22 mouse cellular contexts compared by ENCODE assay signal in genomic region chr7:74483294-74484023, GRCm38 (mm10).
DNase-seq lines count a peak whose midpoint lies in the region; ATAC-seq lines count a peak whose summit lies in the region.
"Had no signal": no experiment of that assay in that cellular context is flagged by ENCODE, and none has a peak within 500 bp of the region (broad histone marks: within the 10 kb centered on the region; RNA-seq: fewer than 3 reads in every experiment).

No protein-coding gene starts in this region.

- H3K9me3 ChIP-seq in forebrain, embryonic 11.5 days (ENCODE audit: control insufficient read depth, low read length), result no peaks in the 10 kb centered on the region
- H3K9me3 ChIP-seq in forebrain, embryonic 16.5 days (ENCODE audit: control insufficient read depth, low read length), result no peaks in the 10 kb centered on the region
- H3K9me3 ChIP-seq in kidney, embryonic 16.5 days (ENCODE audit: low read length), result no peaks in the 10 kb centered on the region
- H3K9me3 ChIP-seq in lung, embryonic 15.5 days, result no peaks in the 10 kb centered on the region
- H3K9me3 ChIP-seq: forebrain, embryonic 10.5 days; heart, embryonic 12.5 days; heart, embryonic 15.5 days had no signal

- no peak overlapping the region for H3K27ac ChIP-seq in forebrain, embryonic 11.5 days (ENCODE audit: low read depth, low read length)
- no peak overlapping the region for H3K27ac ChIP-seq in forebrain, embryonic 16.5 days (ENCODE audit: low read length)
- H3K27ac ChIP-seq in kidney, embryonic 16.5 days (ENCODE audit: low read length), result peak overlapping the region; percentile 12; the same call in 1 of the 2 replicates
- no peak overlapping the region for H3K27ac ChIP-seq in lung, embryonic 15.5 days
- H3K27ac ChIP-seq: forebrain, embryonic 10.5 days; heart, embryonic 15.5 days; hindbrain, embryonic 14.5 days had no signal

- DNase-seq in forebrain, embryonic 11.5 days (ENCODE audit: low spot score), result peak; percentile 18
- no peak for DNase-seq in kidney, postnatal 10 days
- DNase-seq in lung, postnatal 25 days (ENCODE audit: low spot score), result no peak
- DNase-seq in lung, postnatal 10 days, result peak; percentile 6
- no peak for DNase-seq in lung, postnatal 36 days
- DNase-seq: adrenal gland, postnatal 10 days; adrenal gland, postnatal 36 days; cerebellum, adult 18-20 months; cerebellum, adult 9-10 months; cerebellum, postnatal 14 days; gastrocnemius, postnatal 25 days; heart, adult 18-20 months; heart, postnatal 10 days; heart, postnatal 36 days had no signal

- H3K4me3 ChIP-seq in forebrain, embryonic 11.5 days (ENCODE audit: low read depth, low read length), result no peak overlapping the region
- H3K4me3 ChIP-seq in forebrain, embryonic 16.5 days (replicated peaks; ENCODE audit: low read length), result no peak overlapping the region
- no peak overlapping the region for H3K4me3 ChIP-seq in kidney, embryonic 16.5 days (ENCODE audit: low read length)
- no peak overlapping the region for H3K4me3 ChIP-seq in lung, embryonic 15.5 days
- H3K4me3 ChIP-seq: forebrain, embryonic 10.5 days; heart, embryonic 12.5 days; heart, embryonic 15.5 days had no signal

- no peak for ATAC-seq in forebrain, embryonic 11.5 days (replicated peaks; ENCODE audit: low FRiP score)
- no peak for ATAC-seq in forebrain, embryonic 16.5 days
- ATAC-seq in kidney, embryonic 16.5 days (ENCODE audit: low FRiP score, low TSS enrichment), result peak; percentile 56
- peak; percentile 62; the same call in 1 of the 2 replicates for ATAC-seq in lung, embryonic 15.5 days (ENCODE audit: borderline replicate concordance, extremely low read depth, low FRiP score, low TSS enrichment)
- ATAC-seq: forebrain, embryonic 14.5 days had no signal

- no peak overlapping the region for H3K9ac ChIP-seq in forebrain, embryonic 11.5 days (ENCODE audit: low read length)
- no peak overlapping the region for H3K9ac ChIP-seq in forebrain, embryonic 16.5 days (replicated peaks; ENCODE audit: low read depth, low read length)
- H3K9ac ChIP-seq in kidney, embryonic 16.5 days (replicated peaks; ENCODE audit: low read length), result no peak overlapping the region
- H3K9ac ChIP-seq in lung, embryonic 15.5 days, result no peak overlapping the region
- H3K9ac ChIP-seq: heart, embryonic 12.5 days; heart, embryonic 15.5 days; hindbrain, embryonic 14.5 days had no signal

- H3K36me3 ChIP-seq in forebrain, embryonic 11.5 days (ENCODE audit: control insufficient read depth, insufficient read depth, low read length), result no peaks in the 10 kb centered on the region
- H3K36me3 ChIP-seq in forebrain, embryonic 16.5 days (ENCODE audit: control insufficient read depth, insufficient read depth), result no peaks in the 10 kb centered on the region
- H3K36me3 ChIP-seq in kidney, embryonic 16.5 days (ENCODE audit: insufficient read depth, low read length), result no peaks in the 10 kb centered on the region
- no peaks in the 10 kb centered on the region for H3K36me3 ChIP-seq in lung, embryonic 15.5 days
- H3K36me3 ChIP-seq: forebrain, embryonic 10.5 days; heart, embryonic 12.5 days; heart, embryonic 15.5 days had no signal

- H3K27me3 ChIP-seq in forebrain, embryonic 11.5 days (ENCODE audit: control insufficient read depth, insufficient read depth, low read length), result no peaks in the 10 kb centered on the region
- H3K27me3 ChIP-seq in forebrain, embryonic 16.5 days (replicated peaks; ENCODE audit: control insufficient read depth, insufficient read depth, low read length), result no peaks in the 10 kb centered on the region
- H3K27me3 ChIP-seq in kidney, embryonic 16.5 days (ENCODE audit: insufficient read depth, low read length), result no peaks in the 10 kb centered on the region
- H3K27me3 ChIP-seq in lung, embryonic 15.5 days, result no peaks in the 10 kb centered on the region
- H3K27me3 ChIP-seq: heart, embryonic 12.5 days; heart, embryonic 15.5 days had no signal

- WGBS in forebrain, embryonic 11.5 days, result 90% methylated on average over 3 of the region's 3 CpGs
- WGBS in forebrain, embryonic 16.5 days, result 97% methylated on average over 3 of the region's 3 CpGs
- WGBS in kidney, embryonic 16.5 days, result 19% methylated on average over 3 of the region's 3 CpGs
- 60% methylated on average over 3 of the region's 3 CpGs for WGBS in lung, embryonic 15.5 days

- H3K4me2 ChIP-seq in forebrain, embryonic 11.5 days (ENCODE audit: low read depth, low read length, severe bottlenecking), result no peak overlapping the region
- H3K4me2 ChIP-seq in forebrain, embryonic 16.5 days (ENCODE audit: low read length), result no peak overlapping the region
- H3K4me2 ChIP-seq in kidney, embryonic 16.5 days (replicated peaks; ENCODE audit: low read depth, low read length), result no peak overlapping the region
- H3K4me2 ChIP-seq in lung, embryonic 15.5 days, result no peak overlapping the region
- H3K4me2 ChIP-seq: heart, embryonic 12.5 days; heart, embryonic 15.5 days; hindbrain, embryonic 14.5 days had no signal

- H3K4me1 ChIP-seq in forebrain, embryonic 11.5 days (replicated peaks; ENCODE audit: control insufficient read depth, insufficient read depth, low read length), result no peaks in the 10 kb centered on the region
- H3K4me1 ChIP-seq in forebrain, embryonic 16.5 days (replicated peaks; ENCODE audit: control insufficient read depth, insufficient read depth, low read length), result no peaks in the 10 kb centered on the region
- peaks cover 42% of the 10 kb centered on the region for H3K4me1 ChIP-seq in kidney, embryonic 16.5 days (ENCODE audit: insufficient read depth, low read length)
- no peaks in the 10 kb centered on the region for H3K4me1 ChIP-seq in lung, embryonic 15.5 days
- H3K4me1 ChIP-seq: heart, embryonic 15.5 days had no signal

Comparison
In these comparisons a context has a peak if more than half of its experiments do, and no peak if none do; other contexts are left out.
1. DNase-seq: peak in forebrain, embryonic 11.5 days (single experiment) and lung, postnatal 10 days (single experiment); none in kidney, postnatal 10 days (single experiment), lung, postnatal 25 days (single experiment) and lung, postnatal 36 days (single experiment).
2. ATAC-seq: peak in kidney, embryonic 16.5 days (single experiment) and lung, embryonic 15.5 days (single experiment); none in forebrain, embryonic 11.5 days (single experiment) and forebrain, embryonic 16.5 days (single experiment).